Mouse (Mus musculus): ENCODE data around the gene Lrrc61.

Lrrc61 gene

GRCm38 (mm10) chr6:48593158-48594042 lies 38.8 kb downstream of the Lrrc61 start, which contains the start of the genes Repin1 and Gm44965:
TSS of gene Repin1 (plus strand) at chr6:48593883.
TSS of gene Gm44965 (plus strand) at chr6:48593941.
- peak; percentile 84 for DNase-seq

DNA sequence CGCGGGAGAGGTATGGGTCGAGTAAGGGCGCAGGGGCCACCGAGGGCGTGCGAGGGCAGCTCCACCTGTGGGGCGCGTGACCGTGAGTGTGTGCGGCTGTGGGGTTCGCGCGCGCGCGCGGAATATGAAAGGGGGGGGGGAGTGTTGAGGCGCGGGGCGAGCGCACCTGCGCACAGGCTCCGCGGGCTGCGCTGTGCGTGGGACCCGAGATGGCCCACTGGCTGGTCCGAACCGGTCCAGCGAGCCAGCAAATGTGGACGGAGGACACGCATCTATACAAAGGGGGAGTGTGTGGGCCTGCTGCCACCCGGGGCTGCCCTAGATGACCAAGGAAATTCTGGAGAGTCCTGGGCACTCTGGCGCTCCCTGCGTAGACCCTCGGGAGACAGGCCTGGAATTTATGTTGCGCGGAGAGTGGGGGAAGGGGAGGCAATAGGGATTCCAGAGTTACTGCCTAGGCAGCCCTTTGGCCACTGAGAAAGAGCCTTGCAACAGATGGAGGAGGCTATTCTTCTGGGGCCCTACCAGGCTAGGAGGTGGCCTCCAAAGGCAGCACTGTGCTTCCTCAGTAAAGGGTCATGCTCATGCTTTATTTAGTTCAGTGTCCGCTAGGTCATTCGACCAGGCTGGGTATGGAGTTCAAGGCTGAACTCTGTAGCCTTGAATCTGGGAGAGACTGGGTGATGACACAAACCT lies 39.6 kb downstream of the Lrrc61 start:
- peak; percentile 24 for DNase-seq

- DNase-seq: no peak
Measured at GRCm38 (mm10) chr6:48595278-48595677, 40.7 kb downstream of the Lrrc61 start.

DNA sequence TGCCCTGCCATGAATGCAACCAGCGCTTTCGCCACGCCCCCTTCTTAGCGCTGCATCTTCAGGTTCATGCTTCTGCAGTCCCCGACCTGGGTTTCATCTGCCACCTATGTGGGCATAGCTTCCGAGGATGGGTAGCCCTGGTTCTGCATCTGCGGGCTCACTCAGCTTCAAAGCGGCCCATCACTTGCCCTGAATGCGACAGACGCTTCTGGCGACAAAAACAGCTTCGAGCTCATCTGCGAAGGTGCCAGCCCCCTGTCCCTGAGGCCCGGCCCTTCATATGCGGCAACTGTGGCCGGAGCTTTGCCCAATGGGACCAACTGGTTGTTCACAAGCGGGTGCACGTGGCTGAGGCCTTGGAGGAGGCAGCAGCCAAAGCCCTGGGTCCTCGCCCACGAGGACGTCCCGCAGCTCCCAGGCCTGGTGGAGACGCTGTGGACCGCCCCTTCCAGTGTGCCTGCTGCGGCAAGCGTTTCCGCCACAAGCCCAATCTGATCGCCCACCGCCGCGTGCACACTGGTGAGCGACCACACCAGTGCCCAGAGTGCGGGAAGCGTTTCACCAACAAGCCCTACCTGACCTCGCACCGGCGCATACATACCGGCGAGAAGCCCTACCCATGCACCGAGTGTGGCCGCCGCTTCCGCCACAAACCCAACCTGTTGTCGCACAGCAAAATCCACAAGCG lies 42.1 kb downstream of the Lrrc61 start:
- no peak for DNase-seq

DNA sequence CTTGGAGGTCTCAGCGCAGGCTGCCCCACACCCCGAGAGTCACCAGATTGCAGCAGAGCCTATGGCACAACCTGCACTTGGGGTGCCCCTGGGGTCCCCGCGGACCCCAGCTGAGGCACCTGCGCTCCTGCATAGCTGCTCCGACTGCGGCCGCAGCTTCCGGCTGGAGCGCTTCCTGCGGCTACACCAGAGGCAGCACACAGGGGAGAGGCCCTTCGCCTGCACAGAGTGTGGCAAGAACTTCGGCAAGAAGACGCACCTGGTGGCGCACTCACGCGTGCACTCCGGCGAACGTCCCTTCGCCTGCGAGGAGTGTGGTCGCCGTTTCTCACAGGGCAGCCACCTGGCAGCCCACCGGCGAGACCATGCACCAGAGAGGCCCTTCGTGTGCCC lies 42.6 kb downstream of the Lrrc61 start:
- no peak for DNase-seq

GRCm38 (mm10) chr6:48600594-48600993 lies 46.0 kb downstream of the Lrrc61 start:
- DNase-seq: no peak

DNA sequence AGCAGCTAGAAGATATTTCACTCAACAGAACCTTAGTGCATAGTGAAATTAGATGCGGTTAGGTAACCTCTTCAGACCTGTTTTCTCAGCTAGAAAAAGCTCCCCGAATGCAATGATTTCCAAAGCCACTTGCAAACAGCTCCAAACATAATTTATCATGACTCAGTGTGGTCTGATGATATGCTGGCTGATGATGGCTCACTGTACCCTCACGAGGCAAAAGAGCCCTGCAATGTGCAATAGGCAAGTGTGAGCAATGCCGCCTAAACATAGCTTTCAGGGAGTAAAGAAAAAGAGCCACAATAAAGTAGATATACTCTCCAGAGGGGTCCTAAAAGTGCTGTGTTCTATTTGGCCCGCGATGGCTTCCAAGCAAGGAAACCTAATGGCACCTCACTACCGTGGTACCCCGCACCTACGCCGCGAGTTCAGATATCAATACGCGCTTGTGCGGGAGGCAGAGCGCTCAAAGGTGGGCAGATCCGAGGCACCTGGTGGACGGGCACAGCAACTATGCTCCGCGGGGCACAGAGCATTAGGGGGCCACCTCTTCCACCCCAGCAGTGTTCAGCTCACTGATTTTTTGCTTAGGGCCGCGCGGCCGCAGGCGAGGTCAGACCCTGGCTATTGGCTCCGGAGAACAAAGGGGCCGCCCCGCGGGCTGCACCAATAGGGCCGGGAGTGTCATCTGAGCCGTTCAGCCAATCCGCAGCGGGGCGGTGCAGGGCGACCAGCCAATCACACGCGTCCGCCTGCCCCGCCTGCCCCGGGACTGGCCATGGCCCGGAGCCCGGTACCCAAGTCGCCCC lies 46.9 kb downstream of the Lrrc61 start, which contains the start of gene Zfp775:
Gene Zfp775 (plus strand): TSS at position 793 of the 809 bp plus-strand sequence.
- DNase-seq: peak; percentile 94

GRCm38 (mm10) chr6:48602080-48602741 lies 47.6 kb downstream of the Lrrc61 start:
- DNase-seq: peak; percentile 37

GRCm38 (mm10) chr6:48608124-48608523 lies 53.5 kb downstream of the Lrrc61 start:
- no peak for DNase-seq

DNA sequence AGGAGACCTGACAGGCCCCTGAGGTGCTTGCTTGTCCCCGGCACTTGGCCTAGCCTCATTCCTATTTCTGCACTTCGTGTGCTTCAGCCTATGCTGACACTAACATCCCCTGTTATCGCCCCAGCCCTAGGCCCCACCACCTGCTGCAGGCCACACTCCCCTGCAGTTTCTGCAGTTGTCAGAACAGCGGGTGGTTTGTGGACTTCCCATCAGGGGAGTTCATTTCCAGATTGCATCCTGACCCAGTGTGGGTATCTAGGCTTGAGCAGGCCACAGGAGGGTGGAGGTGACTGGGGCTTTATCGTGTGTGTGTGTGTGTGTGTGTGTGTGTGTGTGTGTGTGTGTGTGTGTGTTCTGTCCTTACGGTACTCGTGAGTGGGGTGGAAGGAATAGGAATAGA lies 54.9 kb downstream of the Lrrc61 start:
- DNase-seq: peak; percentile 11

DNA sequence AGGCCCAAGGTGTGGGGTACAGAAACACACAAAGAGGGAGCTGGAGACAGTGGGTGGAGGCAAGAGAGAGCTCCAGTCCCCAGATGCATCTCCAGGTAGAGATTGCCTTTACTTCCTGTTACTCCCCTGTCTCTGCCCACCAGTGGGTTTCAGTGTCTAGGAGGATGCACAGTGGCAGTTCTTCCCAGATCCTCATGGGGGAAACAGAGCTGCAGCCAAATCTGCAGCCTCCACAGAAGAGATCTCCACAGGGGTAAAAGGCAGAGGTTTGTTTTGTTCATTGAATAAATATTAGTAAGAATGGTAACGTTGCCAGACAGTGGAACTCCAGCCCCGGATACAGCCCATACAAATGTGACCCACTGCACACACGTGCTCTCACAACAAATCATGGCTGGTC lies 56.1 kb downstream of the Lrrc61 start:
- no peak for DNase-seq

DNA sequence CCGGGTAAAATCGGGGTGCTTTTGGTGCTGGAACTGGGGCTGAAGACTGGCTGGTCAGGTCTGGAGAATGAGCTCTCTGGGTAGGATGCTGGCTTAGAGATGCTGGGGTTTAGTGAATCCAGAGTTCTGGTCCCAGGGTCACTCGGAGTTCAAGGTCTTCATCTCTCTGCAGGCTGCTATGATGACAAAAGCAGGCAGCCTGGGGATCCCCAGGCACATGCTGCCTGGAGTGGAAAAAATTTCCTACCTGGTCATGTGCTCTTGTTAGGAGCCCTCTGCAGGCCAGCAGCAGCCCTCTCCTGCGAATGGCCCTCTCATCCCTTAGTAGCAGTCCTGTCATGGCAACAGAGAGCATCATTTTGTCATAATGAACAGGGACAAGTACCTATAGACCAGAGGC lies 58.9 kb downstream of the Lrrc61 start:
- DNase-seq: no peak

DNA sequence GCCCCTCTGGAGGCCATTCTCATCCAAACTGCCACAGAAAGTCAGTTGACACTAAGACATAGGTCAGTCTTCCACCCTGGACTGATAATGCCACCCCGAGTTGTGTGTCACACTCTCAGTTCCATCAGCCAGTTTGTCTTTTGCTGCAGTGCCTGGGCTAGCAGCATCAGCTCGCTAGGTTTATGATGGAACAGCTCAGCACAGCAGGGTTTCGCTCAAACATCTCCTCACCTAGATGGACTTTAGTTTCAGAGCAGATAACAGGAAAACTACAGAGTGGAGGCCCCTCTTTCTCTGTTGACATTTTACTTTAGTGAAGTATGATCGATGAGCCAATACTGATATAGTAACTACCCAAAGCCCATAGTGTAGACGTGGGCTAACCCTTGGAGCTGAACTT lies 60.2 kb downstream of the Lrrc61 start:
- DNase-seq: no peak

DNA sequence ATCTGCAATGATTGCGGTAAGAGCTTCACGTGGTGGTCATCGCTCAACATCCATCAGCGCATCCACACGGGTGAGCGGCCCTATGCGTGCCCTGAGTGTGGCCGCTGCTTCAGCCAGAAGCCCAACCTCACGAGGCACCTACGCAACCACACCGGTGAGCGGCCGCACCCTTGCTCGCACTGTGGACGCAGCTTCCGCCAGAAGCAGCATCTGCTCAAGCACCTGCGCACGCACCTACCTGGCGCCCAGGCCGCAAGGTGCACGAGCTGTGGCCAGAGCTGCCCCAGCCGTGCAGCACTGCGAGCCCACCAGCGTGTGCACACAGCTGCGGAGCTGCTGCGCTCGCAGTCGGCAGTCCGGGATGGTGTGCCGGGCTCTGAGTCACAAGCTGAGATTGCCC lies 65.4 kb downstream of the Lrrc61 start:
- DNase-seq: no peak

All from liver (tissue).